Mouse (Mus musculus) lung, postnatal 0 days (tissue): ENCODE data around the gene Srsf5.

Experiments
- CTCF ChIP-seq: IDR thresholded peaks from 2 replicates; pipeline ENCODE4 v1.5.1; 2016; ENCODE audit warnings: antibody characterized with exemption, mild to moderate bottlenecking
- EP300 ChIP-seq: IDR thresholded peaks from 2 replicates; pipeline ENCODE4 v1.6.1; 2016; ENCODE audit warnings: antibody characterized with exemption, mild to moderate bottlenecking, control low read depth

DNA sequence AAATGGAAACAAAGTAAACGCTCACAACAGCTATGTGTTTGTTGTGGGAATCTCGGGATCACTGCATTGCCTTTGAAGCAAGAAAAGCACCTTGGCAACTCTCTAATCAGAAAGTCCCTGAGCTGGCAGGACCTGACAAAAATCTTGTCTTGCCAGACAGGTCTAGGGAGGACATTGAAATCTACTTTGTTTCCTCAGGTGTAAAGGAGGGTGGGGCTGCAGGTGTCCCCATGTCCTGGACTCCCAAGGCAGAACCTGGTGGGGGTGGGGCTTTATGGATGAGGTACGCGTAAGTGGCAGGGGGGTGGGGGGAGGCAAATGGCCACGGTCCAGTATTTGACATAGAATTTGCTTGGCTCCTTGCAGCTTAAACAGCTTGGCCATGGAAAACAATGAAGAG lies 21.7 kb upstream of the Srsf5 start:
- no peak for TF ChIP-seq CTCF
- no peak for TF ChIP-seq EP300
